Mouse (Mus musculus): Measurements from ENCODE around the gene Myl10. TPM values are rescaled to one million over a fixed set of nuclear protein-coding genes. Genes with fewer than 3 reads are reported as not detected.
"Not testable (repeated sequence)": the region's sequence is repeated elsewhere in the genome, so short reads cannot be mapped to it uniquely, and the experiment has no call there.

The Myl10 gene
- not detected in 2 replicates for polyA plus RNA-seq (2014; fragmentation: Nextera tagmentation; extraction: Ambion mirVana)

GRCm38 (mm10) chr5:136692784-136693183 is at the start of gene Myl10:
Myl10 (plus strand) TSS chr5:136693146.
- Histone ChIP-seq H3K4me3 (replicated peaks; ENCODE audit: low read depth, low read length) (no peak within 1 kb of the TSS), H3K27me3 (ENCODE audit: control insufficient read depth, insufficient read depth, low read length) (no peaks in the 10 kb centered on the region), H3K4me2 (ENCODE audit: low read length) (no peak within 1 kb of the TSS), H3K4me1 (ENCODE audit: control insufficient read depth, insufficient read depth, low read length) (no peaks in the 10 kb centered on the region), H3K9me3 (ENCODE audit: control insufficient read depth, low read length) (no peaks in the 10 kb centered on the region), H3K36me3 (ENCODE audit: control insufficient read depth, insufficient read depth, low read length) (no peaks in the 10 kb centered on the region), H3K27ac (replicated peaks; ENCODE audit: low read depth, low read length) (no peak within 1 kb of the TSS), H3K9ac (replicated peaks; ENCODE audit: low read length) (no peak within 1 kb of the TSS)
- DNase-seq (no peak), ATAC-seq (ENCODE audit: low FRiP score, low TSS enrichment) (no peak)
- WGBS: 96% methylated on average over 4 of the region's 4 CpGs

- Histone ChIP-seq H3K4me1 (ENCODE audit: control insufficient read depth, insufficient read depth, low read length) (no peaks in the 10 kb centered on the region), H3K4me3 (replicated peaks; ENCODE audit: low read depth, low read length) (no peak overlapping the region), H3K4me2 (ENCODE audit: low read length) (no peak overlapping the region), H3K9me3 (ENCODE audit: control insufficient read depth, low read length) (no peaks in the 10 kb centered on the region), H3K27me3 (ENCODE audit: control insufficient read depth, insufficient read depth, low read length) (no peaks in the 10 kb centered on the region), H3K9ac (replicated peaks; ENCODE audit: low read length) (no peak overlapping the region), H3K36me3 (ENCODE audit: control insufficient read depth, insufficient read depth, low read length) (no peaks in the 10 kb centered on the region), H3K27ac (replicated peaks; ENCODE audit: low read depth, low read length) (no peak overlapping the region)
- DNase-seq: no peak
- ATAC-seq (ENCODE audit: low FRiP score, low TSS enrichment): no peak
- WGBS: 93% methylated on average over 4 of the region's 4 CpGs
Observed at GRCm38 (mm10) chr5:136646731-136647328, 46.1 kb upstream of the Myl10 start.

GRCm38 (mm10) chr5:136649071-136649470 is 43.9 kb upstream of the Myl10 start:
- Histone ChIP-seq H3K9me3 (ENCODE audit: control insufficient read depth, low read length) (no peaks in the 10 kb centered on the region), H3K36me3 (ENCODE audit: control insufficient read depth, insufficient read depth, low read length) (no peaks in the 10 kb centered on the region), H3K27ac (replicated peaks; ENCODE audit: low read depth, low read length) (peak overlapping the region; percentile 68), H3K4me2 (ENCODE audit: low read length) (no peak overlapping the region), H3K27me3 (ENCODE audit: control insufficient read depth, insufficient read depth, low read length) (no peaks in the 10 kb centered on the region), H3K4me1 (ENCODE audit: control insufficient read depth, insufficient read depth, low read length) (no peaks in the 10 kb centered on the region), H3K4me3 (replicated peaks; ENCODE audit: low read depth, low read length) (no peak overlapping the region), H3K9ac (replicated peaks; ENCODE audit: low read length) (no peak overlapping the region)
- 40% methylated on average over 5 of the region's 5 CpGs for WGBS
- ATAC-seq (ENCODE audit: low FRiP score, low TSS enrichment) (no peak), DNase-seq (peak; percentile 62)

GRCm38 (mm10) chr5:136649655-136650054 is 43.3 kb upstream of the Myl10 start:
- H3K4me1 ChIP-seq (ENCODE audit: control insufficient read depth, insufficient read depth, low read length): no peaks in the 10 kb centered on the region
- H3K27me3 ChIP-seq (ENCODE audit: control insufficient read depth, insufficient read depth, low read length): no peaks in the 10 kb centered on the region
- DNase-seq (no peak), ATAC-seq (ENCODE audit: low FRiP score, low TSS enrichment) (no peak)
- no peak overlapping the region for H3K9ac ChIP-seq (replicated peaks; ENCODE audit: low read length)
- no peaks in the 10 kb centered on the region for H3K36me3 ChIP-seq (ENCODE audit: control insufficient read depth, insufficient read depth, low read length)
- no peaks in the 10 kb centered on the region for H3K9me3 ChIP-seq (ENCODE audit: control insufficient read depth, low read length)
- no peak overlapping the region for H3K4me3 ChIP-seq (replicated peaks; ENCODE audit: low read depth, low read length)
- H3K27ac ChIP-seq (replicated peaks; ENCODE audit: low read depth, low read length): peak overlapping the region; percentile 68
- no peak overlapping the region for H3K4me2 ChIP-seq (ENCODE audit: low read length)
- 91% methylated on average over 5 of the region's 5 CpGs for WGBS

- H3K27ac ChIP-seq (replicated peaks; ENCODE audit: low read depth, low read length): no peak overlapping the region
- no peak for ATAC-seq (ENCODE audit: low FRiP score, low TSS enrichment)
- H3K27me3 ChIP-seq (ENCODE audit: control insufficient read depth, insufficient read depth, low read length): no peaks in the 10 kb centered on the region
- no peak for DNase-seq
- H3K4me3 ChIP-seq (replicated peaks; ENCODE audit: low read depth, low read length): no peak overlapping the region
- H3K36me3 ChIP-seq (ENCODE audit: control insufficient read depth, insufficient read depth, low read length): no peaks in the 10 kb centered on the region
- H3K9me3 ChIP-seq (ENCODE audit: control insufficient read depth, low read length): no peaks in the 10 kb centered on the region
- no peak overlapping the region for H3K4me2 ChIP-seq (ENCODE audit: low read length)
- H3K4me1 ChIP-seq (ENCODE audit: control insufficient read depth, insufficient read depth, low read length): no peaks in the 10 kb centered on the region
- no peak overlapping the region for H3K9ac ChIP-seq (replicated peaks; ENCODE audit: low read length)
Observed at GRCm38 (mm10) chr5:136654481-136654880, 38.5 kb upstream of the Myl10 start.

- DNase-seq (no peak), ATAC-seq (ENCODE audit: low FRiP score, low TSS enrichment) (no peak)
- Histone ChIP-seq H3K9me3 (ENCODE audit: control insufficient read depth, low read length) (no peaks in the 10 kb centered on the region), H3K4me1 (ENCODE audit: control insufficient read depth, insufficient read depth, low read length) (no peaks in the 10 kb centered on the region), H3K4me3 (replicated peaks; ENCODE audit: low read depth, low read length) (no peak overlapping the region), H3K27ac (replicated peaks; ENCODE audit: low read depth, low read length) (no peak overlapping the region), H3K4me2 (ENCODE audit: low read length) (no peak overlapping the region), H3K9ac (replicated peaks; ENCODE audit: low read length) (no peak overlapping the region), H3K36me3 (ENCODE audit: control insufficient read depth, insufficient read depth, low read length) (no peaks in the 10 kb centered on the region), H3K27me3 (ENCODE audit: control insufficient read depth, insufficient read depth, low read length) (no peaks in the 10 kb centered on the region)
- WGBS: 83% methylated on average over 10 of the region's 10 CpGs
Observed at GRCm38 (mm10) chr5:136656830-136657395, 36.0 kb upstream of the Myl10 start.

- H3K4me1 ChIP-seq (ENCODE audit: control insufficient read depth, insufficient read depth, low read length); H3K9me3 ChIP-seq (ENCODE audit: control insufficient read depth, low read length); H3K4me2 ChIP-seq (ENCODE audit: low read length); ATAC-seq (ENCODE audit: low FRiP score, low TSS enrichment); H3K9ac ChIP-seq (replicated peaks; ENCODE audit: low read length); H3K27ac ChIP-seq (replicated peaks; ENCODE audit: low read depth, low read length); H3K4me3 ChIP-seq (replicated peaks; ENCODE audit: low read depth, low read length); H3K36me3 ChIP-seq (ENCODE audit: control insufficient read depth, insufficient read depth, low read length); H3K27me3 ChIP-seq (ENCODE audit: control insufficient read depth, insufficient read depth, low read length); DNase-seq: not testable (repeated sequence)
- 68% methylated on average over 5 of the region's 5 CpGs for WGBS
Observed at GRCm38 (mm10) chr5:136660721-136661120, 32.2 kb upstream of the Myl10 start.

- ATAC-seq (ENCODE audit: low FRiP score, low TSS enrichment): no peak
- H3K9ac ChIP-seq (replicated peaks; ENCODE audit: low read length): no peak overlapping the region
- no peak overlapping the region for H3K27ac ChIP-seq (replicated peaks; ENCODE audit: low read depth, low read length)
- no peak overlapping the region for H3K4me3 ChIP-seq (replicated peaks; ENCODE audit: low read depth, low read length)
- H3K27me3 ChIP-seq (ENCODE audit: control insufficient read depth, insufficient read depth, low read length): no peaks in the 10 kb centered on the region
- H3K4me1 ChIP-seq (ENCODE audit: control insufficient read depth, insufficient read depth, low read length): no peaks in the 10 kb centered on the region
- H3K36me3 ChIP-seq (ENCODE audit: control insufficient read depth, insufficient read depth, low read length): no peaks in the 10 kb centered on the region
- H3K4me2 ChIP-seq (ENCODE audit: low read length): no peak overlapping the region
- WGBS: 75% methylated on average over 10 of the region's 10 CpGs
- no peak for DNase-seq
- no peaks in the 10 kb centered on the region for H3K9me3 ChIP-seq (ENCODE audit: control insufficient read depth, low read length)
Observed at GRCm38 (mm10) chr5:136662281-136662680, 30.7 kb upstream of the Myl10 start.

- Histone ChIP-seq H3K4me2 (ENCODE audit: low read length) (no peak overlapping the region), H3K27me3 (ENCODE audit: control insufficient read depth, insufficient read depth, low read length) (no peaks in the 10 kb centered on the region), H3K4me1 (ENCODE audit: control insufficient read depth, insufficient read depth, low read length) (no peaks in the 10 kb centered on the region), H3K27ac (replicated peaks; ENCODE audit: low read depth, low read length) (no peak overlapping the region), H3K4me3 (replicated peaks; ENCODE audit: low read depth, low read length) (no peak overlapping the region), H3K36me3 (ENCODE audit: control insufficient read depth, insufficient read depth, low read length) (no peaks in the 10 kb centered on the region), H3K9ac (replicated peaks; ENCODE audit: low read length) (no peak overlapping the region), H3K9me3 (ENCODE audit: control insufficient read depth, low read length) (no peaks in the 10 kb centered on the region)
- WGBS: 70% methylated on average over 1 of the region's 1 CpGs
- DNase-seq: no peak
- no peak for ATAC-seq (ENCODE audit: low FRiP score, low TSS enrichment)
Observed at GRCm38 (mm10) chr5:136662822-136663221, 30.1 kb upstream of the Myl10 start.

Measured in midbrain, embryonic 14.5 days (tissue).